Mouse (Mus musculus) left cerebral cortex, adult 8-10 months (tissue): Measurements from ENCODE around the gene Tnr. TPM values are rescaled to one million over a fixed set of nuclear protein-coding genes. Genes with fewer than 3 reads are reported as not detected.
"Not testable (repeated sequence)": the region's sequence is repeated elsewhere in the genome, so short reads cannot be mapped to it uniquely, and the experiment has no call there.

Experiments
- DNase-seq, 2 experiments: peaks; one replicate each; pipeline ENCODE4 v3.0.0; 2022; ENCODE audit warnings: low spot score in 2 of 2
- total RNA-seq, 4 experiments: library from RNA; stranded (reverse); gene quantifications; 2 replicates each; pipeline ENCODE4 v1.2.4; 2022

The Tnr gene
- total RNA-seq, 4 experiments from 2014 or later, result 102 to 128 (median 106) TPM

DNA sequence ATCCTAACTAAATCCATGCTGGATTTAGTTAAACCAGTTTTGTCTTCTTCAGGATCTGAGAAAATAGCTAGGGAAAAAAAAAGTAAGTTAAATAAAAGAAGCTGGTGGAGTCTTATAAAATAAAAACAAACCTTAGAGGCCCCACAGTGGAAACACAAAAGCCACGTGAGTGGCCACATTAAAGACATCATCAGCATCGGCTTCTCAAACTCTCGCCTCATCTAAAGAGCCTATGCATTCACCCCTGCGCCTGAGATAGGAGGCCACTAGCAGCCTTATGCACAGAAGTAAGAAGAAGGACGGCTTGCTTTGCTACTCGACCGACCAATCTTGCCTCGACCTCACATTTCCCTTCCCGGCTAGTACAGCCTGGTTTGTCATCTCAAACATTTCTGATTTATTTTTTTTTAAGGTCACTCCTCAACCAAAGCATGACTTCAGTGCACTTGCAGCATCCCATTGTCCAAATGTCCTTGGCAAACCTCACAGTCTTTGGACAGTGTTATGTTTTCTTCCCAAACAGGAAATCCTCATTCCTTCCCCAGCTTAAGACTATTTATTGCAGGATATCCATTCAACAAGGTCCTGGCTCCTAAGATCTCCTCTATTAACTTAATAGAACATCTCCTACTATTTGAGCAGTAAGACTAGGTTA, 405.2 kb downstream of the Tnr start:
- DNase-seq, result no peak

DNA sequence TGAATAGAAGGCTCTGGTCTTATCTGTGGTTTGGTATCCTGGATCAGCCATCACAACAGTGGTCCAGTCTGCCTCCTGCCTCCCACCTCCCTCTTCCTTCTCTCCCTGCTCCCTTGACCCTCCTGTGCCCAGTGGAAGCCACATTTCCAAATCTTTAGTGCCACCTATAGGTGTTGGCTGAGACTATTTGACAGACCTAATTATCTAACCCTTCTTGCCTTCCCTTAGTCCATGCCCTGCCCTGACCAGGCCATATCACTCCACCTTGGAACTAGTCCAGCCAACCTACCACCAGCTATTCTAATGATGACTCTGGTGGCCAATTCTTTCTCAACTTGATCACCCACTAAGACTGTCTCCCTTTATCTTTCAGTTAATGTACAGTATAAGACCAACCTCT, 408.5 kb downstream of the Tnr start:
- DNase-seq, result no peak

DNA sequence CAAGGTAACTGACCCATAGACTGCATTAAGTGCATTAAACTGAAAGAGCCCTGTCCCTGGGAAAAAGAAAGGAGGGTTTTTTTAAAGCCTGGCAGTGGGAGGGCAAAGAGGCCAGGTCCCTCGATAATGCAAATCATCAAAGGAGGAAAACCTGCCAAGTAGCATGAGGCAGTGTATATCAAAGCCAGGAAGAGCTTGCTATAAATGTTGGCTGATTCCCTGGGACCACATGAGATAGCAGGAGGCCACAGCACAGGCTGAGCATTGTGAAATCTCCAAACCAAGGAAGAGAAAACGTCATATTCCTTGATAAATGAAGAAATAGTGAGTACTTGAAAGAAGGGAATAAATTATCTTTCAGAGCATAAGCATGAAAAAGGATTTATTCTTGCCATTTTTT, 409.0 kb downstream of the Tnr start:
- DNase-seq, result no peak

DNA sequence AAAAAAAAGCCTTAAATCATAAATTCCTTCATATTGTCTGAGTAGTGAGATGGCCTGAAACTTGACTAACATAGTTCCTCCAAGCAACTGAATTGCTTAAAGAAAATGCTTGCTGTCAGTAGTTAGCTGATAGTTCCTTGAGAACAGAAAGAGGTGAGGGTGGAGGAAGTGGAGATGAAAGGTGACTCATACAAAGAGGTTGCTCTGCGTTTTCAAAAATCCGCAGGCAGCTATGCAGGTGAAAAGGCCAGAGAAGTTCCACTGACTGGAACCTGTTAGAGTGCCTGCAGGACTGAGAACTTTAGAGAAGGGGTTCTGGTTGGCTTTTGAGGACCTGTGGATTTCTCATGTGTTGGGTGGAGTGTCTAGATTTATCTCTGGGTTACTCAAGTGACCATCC, 414.9 kb downstream of the Tnr start:
- DNase-seq, result no peak

DNA sequence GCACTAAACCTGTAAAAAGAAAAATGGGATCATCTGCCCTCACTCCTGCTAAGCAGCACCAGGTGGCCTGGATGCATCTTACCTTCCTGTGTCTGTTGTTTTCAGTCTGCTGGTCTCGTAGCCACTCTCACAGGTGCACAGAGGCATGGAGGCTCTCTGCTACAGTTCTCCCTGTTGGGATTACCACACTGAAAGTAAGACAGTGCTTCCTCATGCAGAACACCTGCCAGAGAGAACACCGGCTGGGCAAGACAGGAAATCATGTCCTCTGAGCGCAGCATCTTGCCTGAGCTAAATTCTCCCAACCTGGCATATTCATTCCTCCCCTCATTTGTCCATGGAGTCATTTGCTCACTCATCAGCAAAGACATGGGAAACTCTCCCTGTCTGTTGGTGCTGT, 415.8 kb downstream of the Tnr start:
- DNase-seq, result no peak

DNA sequence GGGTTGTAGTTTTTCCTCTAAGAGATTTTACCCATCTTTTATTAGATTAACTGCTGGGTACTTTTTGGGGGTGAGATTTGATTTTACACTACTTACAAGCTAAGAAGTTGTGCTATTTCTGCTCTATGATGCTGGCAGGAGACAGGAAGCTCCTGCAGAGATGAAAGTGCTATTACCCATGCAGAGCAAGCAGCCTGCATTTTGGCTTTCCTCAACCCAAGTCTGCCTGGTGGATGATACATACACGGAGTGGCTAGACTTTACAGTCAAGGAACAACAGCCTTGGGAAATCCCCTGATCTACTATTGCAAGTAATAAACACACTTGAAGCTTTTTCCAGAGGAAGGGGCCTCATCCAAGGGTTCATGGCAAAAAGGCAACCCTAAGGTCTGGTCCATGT, 430.0 kb downstream of the Tnr start:
- no peak for DNase-seq

DNA sequence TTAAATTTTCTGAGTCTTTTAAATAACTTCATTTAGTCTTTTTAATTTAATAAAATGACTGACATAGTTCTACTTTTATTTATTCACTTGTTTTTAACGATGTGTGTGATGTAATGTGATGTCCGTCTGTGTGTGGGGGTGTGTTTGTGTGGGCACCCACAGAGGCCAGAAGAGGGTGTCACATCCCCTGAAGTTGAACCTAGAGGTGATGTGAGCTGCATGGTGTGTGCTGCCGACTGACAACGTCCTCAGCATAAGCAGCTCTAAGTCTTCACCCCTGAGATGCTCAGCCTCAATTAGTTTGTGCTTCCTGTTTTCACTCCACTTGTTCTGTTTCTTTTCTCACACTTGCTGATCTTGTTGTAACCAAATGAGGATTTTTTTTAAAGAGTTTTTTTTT, 439.8 kb downstream of the Tnr start:
- no peak for DNase-seq

DNA sequence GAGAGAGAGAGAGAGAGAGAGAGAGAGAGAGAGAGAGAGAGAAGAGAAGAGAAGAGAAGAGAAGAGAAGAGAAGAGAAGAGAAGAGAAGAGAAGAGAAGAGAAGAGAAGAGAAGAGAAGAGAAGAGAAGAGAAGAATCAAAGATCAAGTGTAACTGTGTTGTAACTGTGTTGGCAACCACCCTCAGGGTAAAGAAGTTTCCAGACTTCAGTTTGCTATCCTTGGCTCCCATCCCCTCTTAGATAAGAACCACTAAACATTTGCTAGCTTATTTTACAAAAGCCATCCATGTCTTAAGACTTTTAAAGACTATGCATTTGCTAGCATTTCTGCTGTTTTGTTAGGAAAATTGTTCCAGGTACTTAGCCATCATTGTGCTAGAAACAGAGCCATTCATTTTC, 442.7 kb downstream of the Tnr start:
- DNase-seq, result not testable (repeated sequence)

DNA sequence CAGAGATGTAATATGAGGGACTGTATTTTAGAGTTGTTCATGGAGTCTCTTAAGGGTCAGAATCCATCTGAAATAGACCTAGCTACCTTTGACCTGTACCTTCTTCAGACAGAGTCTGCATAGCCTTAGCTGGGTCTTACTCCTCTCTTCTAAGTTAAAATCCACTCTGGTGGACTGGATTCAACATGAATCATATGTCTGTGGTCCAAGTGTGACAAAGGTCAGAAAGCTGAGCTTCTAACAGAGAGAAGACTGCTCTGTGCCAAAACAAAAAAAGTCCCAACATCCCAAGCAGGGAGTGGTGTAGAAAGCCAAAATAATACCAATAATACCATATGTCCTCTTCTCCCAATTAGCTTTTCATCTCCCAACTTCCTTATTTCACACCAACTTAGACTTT, 444.8 kb downstream of the Tnr start:
- no peak for DNase-seq

DNA sequence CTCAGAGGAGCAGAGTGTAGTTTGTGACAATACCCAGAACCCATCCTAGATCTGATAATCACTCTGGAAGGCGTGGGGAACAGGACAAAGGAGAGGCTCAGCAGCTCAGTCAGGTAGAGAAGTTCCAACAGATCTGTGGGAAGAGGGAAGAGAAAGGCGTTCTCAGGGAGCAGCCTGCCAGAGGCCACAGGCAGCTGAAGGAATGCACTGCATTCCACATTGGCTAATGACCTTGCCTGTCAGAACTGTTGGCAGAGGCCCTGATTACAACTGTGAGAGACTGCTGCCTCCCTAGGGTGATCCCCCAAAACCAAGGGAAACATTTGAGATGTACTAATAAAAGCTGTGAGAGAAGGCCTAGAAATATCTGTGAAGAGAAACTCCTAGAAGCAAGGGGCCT, 454.2 kb downstream of the Tnr start:
- no peak for DNase-seq

DNA sequence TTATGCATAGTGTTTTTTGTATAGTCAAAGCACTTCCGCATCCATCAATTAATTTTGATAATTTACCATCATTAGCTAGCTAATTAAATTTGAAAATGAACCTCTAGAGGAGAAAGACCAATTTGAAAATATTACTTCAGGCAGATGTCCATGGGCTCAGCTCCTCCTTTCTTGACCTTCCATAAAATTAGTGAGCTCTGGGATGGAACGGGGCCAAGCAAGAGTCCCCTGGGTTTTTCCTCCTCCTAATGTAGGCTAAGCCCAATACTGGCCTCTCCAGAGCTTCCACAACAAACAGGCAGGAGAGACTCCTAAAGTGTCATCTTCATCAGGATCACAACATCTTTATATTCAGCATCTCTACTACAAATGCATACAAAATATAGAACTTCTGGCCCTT, 455.5 kb downstream of the Tnr start:
- no peak for DNase-seq

DNA sequence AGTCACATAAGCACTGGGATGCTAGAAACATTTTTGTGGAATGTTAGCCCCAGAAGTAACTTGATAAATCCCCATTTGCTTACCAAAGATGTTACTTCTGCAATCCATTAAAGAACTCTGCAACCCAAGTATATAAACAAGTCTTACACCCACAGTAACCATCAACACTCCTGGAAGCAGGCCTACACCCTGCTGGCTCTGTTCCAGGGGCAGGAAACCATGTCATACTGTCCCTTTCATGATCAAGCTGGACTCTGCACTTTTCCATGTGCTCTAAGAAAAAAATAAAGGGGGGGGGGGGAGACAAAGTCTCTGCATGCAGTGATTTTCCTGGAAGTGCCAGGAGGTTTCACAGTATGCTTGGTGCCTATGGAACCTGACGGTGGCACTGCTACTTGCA, 456.8 kb downstream of the Tnr start:
- no peak for DNase-seq
